Mouse (Mus musculus): ENCODE measurements around the gene Ffar1.
"Not testable (repeated sequence)": the region's sequence is repeated elsewhere in the genome, so short reads cannot be mapped to it uniquely, and the experiment has no call there.

The Ffar1 gene

GRCm38 (mm10) chr7:30847934-30848333, 13.4 kb downstream of the Ffar1 start:
- DNase-seq (ENCODE audit: low spot score in 2 of 2) = no peak

DNA sequence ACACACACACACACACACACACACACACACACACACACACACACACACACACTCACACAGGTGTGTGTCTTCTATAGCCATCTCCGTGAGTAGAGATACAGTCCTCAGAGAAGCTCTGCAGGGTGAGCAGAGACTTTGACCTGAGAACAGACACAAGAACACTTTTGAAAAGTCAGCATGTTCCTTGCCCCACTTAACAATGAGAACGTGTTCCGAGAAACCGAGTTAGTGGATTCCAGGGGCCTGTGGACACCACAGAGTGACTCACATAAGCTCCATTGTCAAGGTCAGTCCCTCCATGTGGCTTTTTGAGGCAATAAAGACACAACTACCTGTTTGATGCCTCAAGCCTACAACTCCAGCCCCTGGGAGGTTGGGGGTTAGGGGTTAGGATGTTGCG, 14.0 kb downstream of the Ffar1 start:
- no peak for DNase-seq (ENCODE audit: low spot score in 2 of 2)

DNA sequence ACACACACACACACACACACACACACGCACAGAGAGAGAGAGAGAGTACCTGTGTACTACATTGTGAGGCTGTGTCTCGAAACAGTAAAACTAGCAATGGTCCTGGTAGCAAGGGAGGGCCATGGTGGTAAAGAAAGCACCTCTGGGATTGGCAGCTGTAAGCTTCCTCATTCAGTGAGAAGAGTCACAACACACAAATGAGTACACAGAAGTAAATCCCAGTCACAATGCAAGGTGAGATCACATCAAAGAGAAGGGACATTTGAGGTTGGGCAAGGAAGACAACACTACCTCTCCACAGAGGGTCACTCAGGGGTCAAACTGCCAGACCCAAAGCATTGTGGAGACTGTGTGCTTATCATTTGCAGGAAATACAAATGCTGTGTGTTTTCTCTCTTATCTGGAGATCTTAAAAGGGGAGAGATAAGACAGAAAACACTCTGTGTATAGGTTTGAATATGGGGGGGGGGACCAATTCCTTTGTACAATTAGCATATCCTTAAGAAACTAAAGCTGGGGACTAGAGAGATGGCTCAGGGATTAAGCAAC, 14.8 kb downstream of the Ffar1 start:
- DNase-seq (ENCODE audit: low spot score in 2 of 2) = no peak

- DNase-seq (ENCODE audit: low spot score in 2 of 2) = no peak
Measured at GRCm38 (mm10) chr7:30844676-30845297, 16.6 kb downstream of the Ffar1 start.

GRCm38 (mm10) chr7:30842092-30842491, 19.3 kb downstream of the Ffar1 start:
- DNase-seq (ENCODE audit: low spot score in 2 of 2) = no peak

GRCm38 (mm10) chr7:30841379-30841778, 20.0 kb downstream of the Ffar1 start:
- DNase-seq (ENCODE audit: low spot score in 2 of 2) = no peak

GRCm38 (mm10) chr7:30840306-30840705, 21.1 kb downstream of the Ffar1 start:
- no peak for DNase-seq (ENCODE audit: low spot score in 2 of 2)

DNA sequence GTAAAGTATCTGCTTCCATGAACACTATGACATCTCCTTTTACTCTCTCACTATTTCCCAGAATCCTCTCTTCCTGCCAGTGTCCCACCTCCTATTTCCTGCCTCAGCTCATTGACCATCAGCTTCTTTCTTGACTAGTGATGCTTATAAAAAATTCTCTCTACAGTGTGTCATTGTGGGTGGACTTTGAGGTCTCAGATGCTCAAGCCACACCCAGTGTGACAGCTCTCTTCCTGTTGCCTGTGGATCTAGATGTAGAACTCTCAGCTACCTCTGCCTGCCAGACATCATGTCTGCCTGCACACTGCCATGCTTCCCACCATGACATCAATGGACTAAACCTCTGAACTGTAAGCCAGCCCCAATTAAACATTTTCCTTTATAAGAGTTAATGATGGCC, 24.1 kb downstream of the Ffar1 start:
- no peak for DNase-seq (ENCODE audit: low spot score in 2 of 2)

DNA sequence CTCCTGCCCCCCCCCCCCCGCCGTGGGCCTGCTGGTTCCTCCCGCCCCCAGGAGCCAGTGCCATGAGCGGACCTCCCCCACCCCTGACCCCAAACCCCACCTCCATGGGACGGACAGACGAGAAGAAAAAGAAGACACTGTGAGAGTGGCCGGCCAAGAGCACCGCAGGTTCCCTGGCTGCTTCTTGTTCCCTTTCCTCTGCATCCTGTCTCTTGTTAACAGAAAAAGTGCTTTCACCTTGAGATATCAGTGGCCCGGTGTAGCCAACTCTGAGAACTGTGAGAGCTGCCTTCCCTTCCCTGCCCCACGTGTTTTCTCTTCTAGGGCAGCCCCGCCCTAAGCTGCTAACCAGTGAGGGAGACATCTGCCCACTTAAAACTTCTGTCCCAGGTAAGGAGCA, 28.7 kb downstream of the Ffar1 start:
- DNase-seq (ENCODE audit: low spot score in 2 of 2) = not testable (repeated sequence)

DNA sequence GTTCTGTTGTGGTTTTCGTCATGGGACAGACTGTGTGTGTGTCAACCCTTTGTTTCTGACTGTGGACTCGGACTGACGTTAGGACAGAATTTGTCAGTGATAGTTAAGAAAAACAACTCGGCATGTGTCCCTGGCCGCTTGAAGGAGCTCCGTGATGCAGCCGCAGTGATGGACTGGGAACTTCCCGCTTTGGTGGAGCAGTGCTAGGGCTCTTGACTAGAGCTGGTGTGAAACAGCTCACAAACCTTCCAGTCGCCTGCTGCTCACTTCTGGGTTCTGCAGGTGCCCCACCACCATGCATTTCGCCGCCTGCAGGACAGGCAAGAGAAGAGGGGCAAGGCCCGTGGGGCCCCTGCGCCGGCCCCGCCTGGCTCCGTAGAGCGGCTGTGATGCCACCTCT, 29.1 kb downstream of the Ffar1 start:
- no peak for DNase-seq (ENCODE audit: low spot score in 2 of 2)

DNA sequence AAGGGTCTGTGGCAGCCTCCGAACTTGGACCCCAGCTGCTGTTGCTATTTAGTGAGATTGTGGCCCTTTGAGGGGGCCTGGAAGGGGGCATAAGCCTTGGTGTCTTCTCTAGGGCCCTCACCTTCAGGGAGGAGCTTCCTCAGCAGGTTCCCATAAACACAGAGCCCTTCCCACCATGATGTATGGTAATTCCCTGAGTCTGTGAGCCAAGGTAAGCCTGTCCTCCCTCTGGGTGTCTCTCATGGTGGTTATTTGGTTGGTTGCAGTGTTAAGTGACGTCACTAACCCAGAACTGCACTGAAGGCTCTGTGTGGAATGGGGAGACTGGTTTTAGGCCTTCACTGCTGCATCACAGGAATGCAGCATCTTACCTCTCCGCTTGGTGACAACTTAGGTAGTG, 31.9 kb downstream of the Ffar1 start:
- no peak for DNase-seq (ENCODE audit: low spot score in 2 of 2)

GRCm38 (mm10) chr7:30828871-30829270, 32.5 kb downstream of the Ffar1 start:
- not testable (repeated sequence) for DNase-seq (ENCODE audit: low spot score in 2 of 2)

DNA sequence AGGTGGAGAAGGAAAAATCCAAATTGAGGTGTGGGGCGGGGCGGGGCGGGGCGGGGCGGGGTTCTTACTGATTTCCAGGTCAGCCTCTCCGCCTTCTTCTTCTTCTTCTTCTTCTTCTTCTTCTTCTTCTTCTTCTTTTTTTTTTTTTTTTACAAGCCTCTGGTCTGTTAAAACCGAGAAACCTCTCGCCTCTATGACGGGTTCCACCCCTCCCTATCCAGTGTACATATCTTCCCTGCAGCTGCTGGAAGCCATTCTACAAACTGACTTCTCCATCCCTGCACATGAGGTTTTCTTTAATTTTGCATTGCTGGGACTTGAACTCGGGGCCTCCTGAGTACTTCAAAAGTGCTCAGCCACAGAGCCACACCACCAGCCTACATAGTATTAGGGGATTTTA, 34.7 kb downstream of the Ffar1 start:
- DNase-seq (ENCODE audit: low spot score in 2 of 2) = no peak

- DNase-seq (ENCODE audit: low spot score in 2 of 2) = no peak
Measured at GRCm38 (mm10) chr7:30824306-30824705, 37.1 kb downstream of the Ffar1 start.

DNA sequence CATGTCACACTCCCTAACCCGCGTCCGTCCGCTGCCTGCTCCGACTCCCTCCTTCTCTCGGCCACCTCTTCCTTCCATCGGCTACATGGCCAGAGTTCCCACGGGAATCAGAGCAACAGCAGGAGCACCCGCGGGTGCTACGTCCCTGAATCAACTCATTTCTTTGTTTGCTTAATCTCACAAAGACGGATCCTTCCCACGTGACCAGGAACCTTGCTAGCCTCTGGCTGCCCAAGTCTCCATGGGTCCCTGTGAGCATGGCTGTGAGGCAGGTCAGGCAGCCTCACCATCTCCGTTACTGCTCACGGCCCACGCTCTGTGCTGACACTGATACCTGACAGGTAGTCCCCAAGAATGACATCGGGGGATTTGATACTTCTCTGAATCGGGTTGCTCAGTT, 37.7 kb downstream of the Ffar1 start, which contains the start of gene Ffar2:
TSS of gene Ffar2 (minus strand) at position 101 of the 400 bp plus-strand sequence.
- DNase-seq (ENCODE audit: low spot score in 2 of 2) = no peak

DNA sequence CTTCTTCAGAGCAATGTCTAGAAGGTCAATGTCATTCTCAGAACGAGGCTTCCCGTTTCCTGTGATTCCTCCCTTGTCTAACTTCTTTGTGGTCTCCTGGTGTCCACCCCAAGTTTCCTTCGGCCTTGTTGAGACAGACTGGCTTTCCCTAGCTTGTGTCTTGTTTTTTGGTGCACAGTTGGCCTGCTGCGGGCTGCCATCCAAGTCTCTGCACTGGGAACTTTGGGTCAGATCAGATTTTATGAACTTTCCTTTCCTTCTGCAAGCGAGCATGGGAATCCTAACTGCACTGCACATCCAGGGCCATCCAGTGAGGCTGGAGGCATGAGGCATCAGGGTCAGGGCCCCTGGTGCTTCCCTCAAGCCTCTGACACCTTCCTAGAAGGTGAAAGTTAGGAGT, 39.8 kb downstream of the Ffar1 start:
- DNase-seq (ENCODE audit: low spot score in 2 of 2) = no peak

DNA sequence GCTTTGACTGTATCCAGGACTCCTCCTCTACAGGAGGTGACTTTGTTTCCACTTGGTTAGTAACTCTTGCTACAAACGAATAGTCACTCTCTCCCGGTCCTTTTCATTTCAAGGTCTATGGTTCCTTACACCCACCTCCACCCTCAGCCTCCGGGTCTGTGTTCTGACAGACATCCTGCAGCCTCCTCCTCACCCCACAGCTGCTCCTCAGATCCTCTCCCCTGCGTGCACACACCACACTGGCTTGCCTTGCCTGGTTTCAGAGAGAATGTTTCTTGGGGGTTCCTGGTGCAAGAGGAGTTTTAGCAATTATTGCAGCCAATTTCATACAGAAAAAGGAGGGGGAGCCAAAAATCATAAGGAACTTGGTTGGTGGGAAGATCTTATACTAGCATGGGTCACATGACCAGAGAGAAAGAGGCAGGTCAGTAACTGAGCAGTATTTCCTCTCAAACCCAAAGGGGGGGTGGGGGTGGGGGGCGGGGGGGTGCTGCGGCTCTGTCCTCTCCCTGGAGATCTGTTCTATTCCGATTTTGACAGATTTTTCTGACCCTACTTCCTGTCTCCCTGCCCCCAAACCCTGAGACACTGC, 40.4 kb downstream of the Ffar1 start:
- no peak for DNase-seq (ENCODE audit: low spot score in 2 of 2)

DNA sequence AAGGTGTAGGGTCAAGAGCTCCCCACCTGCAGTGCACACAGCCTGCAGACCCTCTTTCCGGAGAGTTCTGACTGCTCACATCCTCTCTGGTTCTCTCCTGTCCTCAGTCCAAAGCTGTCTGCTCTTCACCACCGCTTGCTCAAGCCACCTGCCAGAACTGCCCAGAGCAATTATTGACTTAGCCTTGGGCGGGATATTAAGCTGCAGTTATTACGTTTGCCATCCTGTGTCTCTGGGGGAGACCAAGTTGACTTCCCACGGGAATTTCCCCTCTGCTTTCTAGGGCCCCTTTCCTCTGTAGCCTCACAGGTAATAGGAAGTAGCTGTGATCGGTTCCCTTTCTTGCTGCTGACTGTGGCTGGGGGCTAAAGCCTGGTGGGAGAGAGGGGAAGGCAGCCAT, 41.2 kb downstream of the Ffar1 start:
- no peak for DNase-seq (ENCODE audit: low spot score in 2 of 2)

DNA sequence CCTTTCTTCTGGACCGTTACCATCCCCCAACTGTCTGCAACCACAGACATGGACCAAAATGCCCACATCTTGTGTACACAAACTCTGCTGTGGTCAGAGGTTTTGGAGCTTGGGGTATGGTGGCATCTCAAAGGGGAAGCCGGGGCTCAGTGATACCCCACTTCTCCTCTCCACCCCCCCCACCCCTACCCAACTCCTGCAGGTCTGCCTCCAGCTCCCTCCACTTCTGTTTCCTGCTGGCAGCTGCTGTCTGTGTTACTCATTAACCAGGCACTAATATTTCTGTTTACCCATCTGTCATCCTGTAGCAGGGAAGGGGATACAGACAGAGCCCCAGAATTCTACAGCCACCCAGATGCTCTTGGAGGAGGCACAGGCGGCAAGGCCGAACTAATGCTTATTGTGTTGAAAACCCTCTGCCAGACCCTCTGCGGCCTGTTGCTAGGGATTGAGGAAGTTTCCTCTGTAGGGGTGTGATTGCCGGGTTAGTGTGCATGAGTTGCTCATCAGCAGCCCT, 49.0 kb downstream of the Ffar1 start:
- no peak for DNase-seq (ENCODE audit: low spot score in 2 of 2)

DNA sequence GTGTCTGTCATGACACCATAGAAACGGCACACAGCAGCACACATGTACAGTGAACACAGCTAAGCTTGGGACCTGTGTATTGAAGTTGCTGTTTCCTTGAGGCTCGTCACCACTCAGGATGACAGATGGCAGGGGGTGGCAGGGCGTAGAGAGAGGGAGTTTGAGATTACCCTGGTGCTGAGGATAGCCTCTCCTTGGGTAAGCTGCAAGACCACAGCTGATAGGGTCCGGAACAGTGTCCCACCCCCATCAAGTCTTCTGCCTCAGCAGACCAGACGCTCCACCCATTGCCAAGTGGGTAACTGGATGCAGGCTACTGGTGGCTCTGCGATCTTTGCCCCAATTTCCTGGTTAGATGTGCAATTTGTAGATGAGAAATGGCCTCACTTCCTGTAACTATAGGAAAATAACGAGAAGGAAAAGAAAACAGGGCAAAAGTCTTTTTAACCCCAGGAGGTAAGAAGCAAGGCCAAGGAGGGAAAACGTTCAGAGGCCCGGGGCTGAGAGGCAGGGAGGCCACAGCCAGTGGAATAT, 49.5 kb downstream of the Ffar1 start:
- no peak for DNase-seq (ENCODE audit: low spot score in 2 of 2)

DNA sequence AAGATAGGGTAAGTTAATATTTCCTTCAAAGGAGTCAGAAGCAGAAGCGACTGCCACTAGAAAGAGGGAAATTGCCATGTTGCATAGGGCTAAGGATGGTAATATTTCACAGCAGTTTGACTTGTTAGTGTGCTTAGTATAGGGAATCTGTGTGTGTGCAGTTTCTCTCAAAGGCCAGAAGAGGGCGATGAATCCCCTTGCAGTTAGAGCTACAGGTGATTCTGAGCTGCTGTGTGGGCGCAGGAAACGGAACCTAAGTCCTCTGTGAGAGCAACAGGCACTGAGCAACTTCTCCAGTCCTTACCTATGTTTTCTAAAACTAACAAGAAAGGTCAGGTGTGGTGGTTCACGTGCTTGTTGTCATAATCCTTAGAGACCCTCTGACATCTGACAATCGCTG, 51.0 kb downstream of the Ffar1 start:
- no peak for DNase-seq (ENCODE audit: low spot score in 2 of 2)

Measured in spleen, postnatal 14 days (tissue).